Mouse (Mus musculus) testis, adult 2 months (tissue): ENCODE results near the gene Recql. TPM values are rescaled to one million over a fixed set of nuclear protein-coding genes. Genes with fewer than 3 reads are reported as not detected.
A peak's percentile ranks its signal among the peaks of the same experiment; 100 is the strongest.

Experiments
- H3K27ac ChIP-seq: fragments of 200-500 bp; 2 replicates; pipeline ENCODE4 v1.5.1; 2012; ENCODE audit warnings: low read depth, low read length; ENCODE audit not compliant: control insufficient read depth, insufficient read depth
- H3K27me3 ChIP-seq: fragments of 200-500 bp; 2 replicates; pipeline ENCODE4 v1.6.1; 2012; ENCODE audit warnings: mild to moderate bottlenecking, low read length, moderate library complexity; ENCODE audit not compliant: control insufficient read depth, insufficient read depth
- H3K36me3 ChIP-seq: fragments of 200-500 bp; 2 replicates; pipeline ENCODE4 v1.6.1; 2012; ENCODE audit warnings: mild to moderate bottlenecking, low read length; ENCODE audit not compliant: control insufficient read depth, insufficient read depth
- H3K4me1 ChIP-seq: fragments of 200-500 bp; 2 replicates; pipeline ENCODE4 v1.6.1; 2012; ENCODE audit warnings: low read length; ENCODE audit not compliant: control insufficient read depth, insufficient read depth
- H3K4me3 ChIP-seq: fragments of 200-500 bp; 2 replicates; pipeline ENCODE4 v1.5.1; 2012; ENCODE audit warnings: low read depth, mild to moderate bottlenecking, low read length, moderate library complexity, mixed read lengths; ENCODE audit not compliant: control insufficient read depth
- CTCF ChIP-seq: fragments of 200-500 bp; IDR thresholded peaks from 2 replicates; pipeline ENCODE4 v1.5.1; 2012; ENCODE audit warnings: low read depth, mild to moderate bottlenecking, inconsistent platforms, low read length, moderate library complexity; ENCODE audit not compliant: control insufficient read depth, insufficient read depth, insufficient replicate concordance
- POLR2A ChIP-seq: fragments of 200-500 bp; IDR thresholded peaks from 2 replicates; pipeline ENCODE4 v1.6.1; 2012; ENCODE audit warnings: low read depth, mild to moderate bottlenecking, inconsistent platforms, low read length, moderate library complexity; ENCODE audit not compliant: control insufficient read depth
- polyA plus RNA-seq: library from polyadenylated mRNA; depleted of rRNA; stranded (reverse); fragments of >200 nt; gene quantifications from 2 replicates; pipeline ENCODE4 v1.2.3, GENCODE M21; 2012

Recql gene
- polyA plus RNA-seq, 1 experiment, result 36.9 TPM

DNA sequence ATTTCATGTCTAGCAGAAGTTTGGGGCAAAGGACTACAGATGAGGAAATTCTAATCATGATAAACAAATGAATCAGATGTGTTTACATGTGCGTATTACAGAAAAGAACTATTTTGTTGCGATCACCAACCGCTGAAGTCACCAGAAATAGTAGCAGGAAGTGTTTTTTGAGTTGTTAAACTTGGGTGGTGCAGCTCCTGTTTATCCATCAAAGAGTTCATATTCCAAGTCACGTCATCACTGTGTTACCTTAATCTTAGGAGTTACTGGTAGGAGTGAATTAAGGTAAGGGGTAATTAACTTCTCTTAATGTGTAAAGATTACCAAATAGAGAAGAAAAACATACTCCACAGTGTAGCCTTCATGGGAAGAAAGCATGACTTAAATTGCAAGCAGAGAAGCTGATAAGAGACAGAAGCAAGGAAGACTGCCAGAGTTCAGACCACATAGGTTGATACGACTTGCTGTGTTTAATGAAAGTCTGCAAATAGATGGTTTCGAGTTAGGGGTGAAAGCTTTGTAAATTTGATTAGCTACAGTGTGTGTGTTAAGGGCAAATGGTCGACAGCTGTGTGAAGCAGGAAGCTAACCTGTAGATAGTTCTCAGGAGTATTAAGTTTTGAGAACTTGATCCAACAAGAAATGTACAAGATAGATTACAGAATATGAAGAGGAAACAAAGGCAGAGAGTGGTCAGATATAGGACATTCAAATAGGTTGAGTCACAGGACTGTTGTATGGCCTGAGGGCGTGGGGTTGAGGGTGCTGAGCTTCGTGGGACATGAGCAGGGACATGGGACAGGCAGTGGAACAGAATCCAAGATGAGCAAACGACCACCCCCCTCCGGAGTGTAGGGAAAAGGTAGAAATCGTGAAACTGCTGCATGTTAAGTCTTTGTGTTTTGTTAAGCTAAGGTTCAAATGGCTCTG, 40.4 kb downstream of the Recql start:
- H3K27ac ChIP-seq, result peak overlapping the region; percentile 94; the same call in 1 of the 2 replicates
- TF ChIP-seq CTCF (no peak), POLR2A (no peak)
- H3K4me1 ChIP-seq, result peaks cover 2% of the 10 kb centered on the region; the same call in 1 of the 2 replicates
- H3K27me3 ChIP-seq, result no peaks in the 10 kb centered on the region
- H3K36me3 ChIP-seq, result no peaks in the 10 kb centered on the region; the same call in 1 of the 2 replicates
- H3K4me3 ChIP-seq, result peak overlapping the region; percentile 99; the same call in 1 of the 2 replicates

DNA sequence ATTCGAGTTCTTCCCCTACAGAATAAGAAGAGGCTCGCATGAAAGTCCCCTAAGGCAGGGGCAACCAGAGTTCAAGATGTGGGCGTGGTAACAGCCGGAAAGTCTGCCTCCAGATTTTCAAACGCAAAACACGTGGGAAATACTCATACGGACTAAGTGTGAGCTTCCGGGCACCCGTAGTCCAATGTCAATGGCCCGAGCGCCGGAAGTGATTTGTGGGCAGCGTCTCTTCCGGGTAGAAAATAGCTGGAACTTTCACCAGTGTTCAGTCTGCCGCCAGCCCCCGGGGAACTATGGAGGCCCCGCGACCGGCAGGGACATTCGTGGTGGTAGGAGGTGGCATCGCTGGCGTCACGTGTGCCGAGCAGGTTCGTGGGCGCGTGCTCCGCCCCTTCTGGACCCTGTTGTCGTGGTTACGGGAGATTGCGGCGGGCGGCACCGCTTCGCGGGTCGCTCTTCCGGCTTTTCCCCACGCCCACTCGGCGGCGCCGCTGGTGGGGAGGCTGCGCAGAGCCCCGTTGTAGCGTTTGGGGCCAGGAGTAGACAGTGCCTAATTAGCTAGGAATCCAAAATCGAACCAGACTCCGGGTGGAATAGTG, 41.3 kb downstream of the Recql start, which contains the start of gene Pyroxd1:
Pyroxd1 (plus strand) TSS at position 215 of the 599 bp plus-strand sequence.
- Histone ChIP-seq H3K4me3 (peak within 1 kb of the TSS; percentile 99), H3K27ac (peak within 1 kb of the TSS; percentile 94), H3K36me3 (no peaks in the 10 kb centered on the region; the same call in 1 of the 2 replicates), H3K4me1 (peaks cover 2% of the 10 kb centered on the region; the same call in 1 of the 2 replicates), H3K27me3 (no peaks in the 10 kb centered on the region)
- TF ChIP-seq CTCF, result no peak
- TF ChIP-seq POLR2A, result peak; percentile 65; the same call in 1 of the 2 replicates

DNA sequence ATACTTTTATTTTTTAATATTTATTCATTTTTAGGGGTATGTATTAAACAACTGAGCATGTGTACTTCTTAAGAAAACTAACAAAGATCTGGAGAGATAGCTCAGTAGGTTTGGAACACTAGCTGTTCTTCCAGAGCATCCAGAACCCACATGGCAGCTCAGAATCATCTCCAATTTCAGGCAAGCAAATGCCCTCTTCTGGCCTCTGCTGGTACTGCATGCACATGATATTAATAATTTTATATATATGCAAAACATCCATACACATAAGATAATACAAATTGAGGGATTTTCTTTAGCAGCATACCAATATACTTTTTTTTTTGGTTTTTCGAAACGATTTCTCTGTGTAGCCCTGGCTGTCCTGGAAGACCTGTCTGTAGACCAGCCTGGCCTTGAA, 43.3 kb downstream of the Recql start:
- Histone ChIP-seq H3K4me3 (no peak overlapping the region), H3K4me1 (peaks cover 2% of the 10 kb centered on the region; the same call in 1 of the 2 replicates), H3K36me3 (no peaks in the 10 kb centered on the region), H3K27me3 (no peaks in the 10 kb centered on the region), H3K27ac (no peak overlapping the region)
- TF ChIP-seq CTCF, result no peak
- TF ChIP-seq POLR2A, result no peak

DNA sequence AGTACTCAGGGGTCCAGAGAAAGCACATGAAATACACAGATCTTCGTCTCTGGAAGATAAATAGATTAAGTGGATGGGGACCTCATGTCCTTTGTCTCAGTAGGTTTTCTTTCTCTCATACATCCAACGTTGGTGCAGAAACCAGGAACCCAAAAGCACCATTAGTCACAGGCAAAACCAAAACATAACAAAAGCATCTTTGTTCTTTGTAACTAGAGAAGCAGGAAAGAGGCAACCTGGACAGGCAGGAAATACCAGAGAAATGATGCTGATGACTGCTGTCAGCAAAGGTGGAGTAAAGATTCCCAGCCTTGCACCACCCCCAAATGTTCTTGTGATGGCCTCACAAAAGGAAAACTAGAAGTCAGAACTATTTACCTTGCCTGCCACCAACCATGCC, 47.3 kb downstream of the Recql start:
- Histone ChIP-seq H3K27me3 (no peaks in the 10 kb centered on the region), H3K4me1 (no peaks in the 10 kb centered on the region)
- TF ChIP-seq POLR2A (no peak), CTCF (no peak)

DNA sequence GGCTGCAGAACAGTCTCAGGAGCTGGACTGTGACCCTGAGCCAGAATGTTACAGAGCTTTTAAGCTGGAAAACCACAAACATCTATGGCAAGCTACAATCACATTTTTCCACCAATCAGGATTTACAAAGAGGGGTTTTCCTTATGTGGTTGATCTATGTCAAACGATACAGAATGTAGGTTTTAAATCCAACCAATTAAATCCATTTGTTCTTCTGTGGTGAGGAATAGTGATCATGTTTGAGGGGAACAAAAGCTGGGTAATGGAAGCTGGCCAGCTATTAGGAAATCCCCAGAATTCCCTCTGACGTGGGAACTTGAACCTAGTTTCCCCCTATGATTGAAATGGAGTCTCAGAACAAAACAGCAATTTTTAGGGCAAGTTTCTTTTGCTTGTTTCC, 47.9 kb downstream of the Recql start:
- Histone ChIP-seq H3K27me3 (no peaks in the 10 kb centered on the region), H3K36me3 (no peaks in the 10 kb centered on the region), H3K4me3 (no peak overlapping the region), H3K27ac (no peak overlapping the region), H3K4me1 (no peaks in the 10 kb centered on the region)
- TF ChIP-seq POLR2A (no peak), CTCF (no peak)

More for the DNA sequence above, 47.3 kb downstream of the Recql start:
- Histone ChIP-seq H3K27ac (no peak overlapping the region), H3K36me3 (no peaks in the 10 kb centered on the region), H3K4me3 (no peak overlapping the region)

DNA sequence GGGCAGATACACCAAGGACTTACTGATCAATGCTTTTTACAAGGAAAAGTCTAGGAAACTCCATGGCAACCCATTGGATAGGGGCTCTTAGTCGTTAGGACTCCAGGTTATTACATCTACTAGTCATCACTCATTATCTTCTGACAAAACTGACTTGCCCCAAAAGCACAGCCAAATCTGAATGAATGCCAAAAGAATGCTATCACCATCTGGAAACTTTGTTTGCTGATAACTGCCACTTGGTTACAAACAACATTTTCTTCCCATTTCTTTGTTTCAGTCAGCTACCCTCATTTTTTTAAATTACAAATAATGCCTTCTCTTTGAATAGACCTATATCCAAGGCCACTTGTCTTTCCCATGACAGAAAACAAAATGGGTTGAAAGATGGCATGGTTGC, 57.7 kb downstream of the Recql start:
- H3K4me1 ChIP-seq, result no peaks in the 10 kb centered on the region
- no peaks in the 10 kb centered on the region for H3K27me3 ChIP-seq
- TF ChIP-seq CTCF (no peak), POLR2A (no peak)
- no peak overlapping the region for H3K4me3 ChIP-seq
- H3K27ac ChIP-seq, result no peak overlapping the region
- no peaks in the 10 kb centered on the region for H3K36me3 ChIP-seq

DNA sequence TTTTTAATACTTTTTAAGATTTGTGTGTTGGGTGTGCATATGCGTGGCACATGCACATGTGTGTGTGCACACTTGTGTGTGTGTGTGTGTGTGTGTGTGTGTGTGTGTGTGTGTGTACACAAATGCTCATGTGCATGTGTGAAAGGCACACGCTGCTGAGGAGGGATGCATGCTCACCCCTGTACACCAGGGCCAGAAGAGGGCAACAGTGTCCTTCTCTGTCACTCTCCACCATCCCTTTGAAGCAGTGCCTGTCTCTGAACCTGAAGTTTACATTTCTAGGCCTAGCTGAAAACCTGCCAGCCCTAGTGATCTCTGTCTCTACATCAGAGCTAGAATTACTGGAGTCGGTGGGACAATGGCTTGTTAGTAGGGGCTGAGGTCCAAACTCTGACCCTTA, 60.3 kb downstream of the Recql start:
- TF ChIP-seq POLR2A, result no peak
- peak; percentile 19; the same call in 1 of the 2 replicates for TF ChIP-seq CTCF
- Histone ChIP-seq H3K4me1 (no peaks in the 10 kb centered on the region), H3K27ac (no peak overlapping the region), H3K4me3 (no peak overlapping the region), H3K27me3 (no peaks in the 10 kb centered on the region), H3K36me3 (no peaks in the 10 kb centered on the region)
